Mouse (Mus musculus): Measurements from ENCODE around the gene Lpo. TPM values are rescaled to one million over a fixed set of nuclear protein-coding genes. Genes with fewer than 3 reads are reported as not detected.

Gene Lpo
- polyA plus RNA-seq, 1 experiment, result 0.32 TPM

DNA sequence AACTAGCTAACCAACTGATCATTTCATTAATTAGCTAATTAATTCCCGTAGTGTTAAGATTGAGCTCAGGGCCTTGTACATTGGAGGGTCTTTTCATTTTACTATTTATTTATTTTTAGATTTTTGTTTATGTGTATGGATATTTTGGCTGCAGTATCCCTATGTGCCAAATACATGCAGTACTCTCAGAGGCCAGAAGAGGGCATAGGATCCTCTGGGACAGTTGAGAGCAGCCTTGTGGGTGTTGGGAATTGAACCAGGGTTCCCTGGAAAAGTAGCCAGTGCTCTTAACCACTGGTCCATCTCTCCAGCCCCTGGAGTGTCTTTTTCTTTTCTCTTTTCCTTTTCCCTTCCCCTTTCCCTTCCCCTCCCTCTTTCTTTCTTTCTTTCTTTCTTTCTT lies 22.6 kb downstream of the Lpo start:
- no peak for DNase-seq (ENCODE audit: low read depth)

DNA sequence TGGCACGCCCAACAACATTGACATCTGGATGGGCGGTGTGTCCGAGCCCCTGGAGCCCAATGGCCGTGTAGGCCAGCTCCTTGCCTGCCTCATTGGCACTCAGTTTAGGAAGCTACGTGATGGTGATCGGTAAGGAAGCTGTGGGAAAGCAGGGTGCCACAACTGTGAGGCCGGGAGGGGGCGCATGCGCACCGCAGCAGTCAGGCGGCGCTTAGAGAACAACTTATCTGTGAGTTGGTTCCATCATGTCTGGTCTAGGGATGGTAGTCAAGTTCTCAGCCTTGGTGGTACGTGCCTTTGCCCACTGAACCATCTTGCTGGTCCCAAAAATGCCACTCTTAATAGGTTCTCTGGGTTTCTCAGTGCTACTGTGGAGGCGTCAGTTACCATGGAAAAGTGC lies 25.5 kb downstream of the Lpo start:
- no peak for DNase-seq (ENCODE audit: low read depth)

DNA sequence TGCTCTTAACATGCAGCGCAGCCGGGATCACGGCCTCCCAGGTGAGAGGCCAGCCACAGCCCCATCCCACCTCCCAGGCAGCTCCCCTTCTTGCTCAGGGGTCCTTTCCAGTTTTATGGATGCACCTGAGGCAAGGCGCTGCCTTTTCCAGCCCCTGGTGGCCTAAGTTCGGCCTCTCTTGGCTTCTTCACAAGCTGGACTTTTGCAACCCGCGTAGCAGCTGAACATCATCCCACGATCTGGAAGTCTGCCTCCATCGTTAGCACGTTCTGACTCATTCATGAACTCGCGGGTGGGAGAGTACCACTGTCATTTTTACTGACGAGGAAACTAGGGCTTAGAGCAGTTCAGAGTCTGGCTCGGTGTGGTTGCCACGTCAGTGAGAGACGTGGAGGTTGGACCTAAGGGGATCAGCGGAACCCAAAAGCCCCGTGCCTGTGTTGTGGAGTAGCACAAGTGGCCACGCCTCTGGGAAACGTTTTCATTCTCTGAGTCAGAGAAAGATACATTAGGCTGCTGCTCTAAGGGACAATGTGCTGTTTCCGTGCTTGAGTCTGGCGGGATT lies 26.3 kb downstream of the Lpo start:
- DNase-seq (ENCODE audit: low read depth), result no peak

DNA sequence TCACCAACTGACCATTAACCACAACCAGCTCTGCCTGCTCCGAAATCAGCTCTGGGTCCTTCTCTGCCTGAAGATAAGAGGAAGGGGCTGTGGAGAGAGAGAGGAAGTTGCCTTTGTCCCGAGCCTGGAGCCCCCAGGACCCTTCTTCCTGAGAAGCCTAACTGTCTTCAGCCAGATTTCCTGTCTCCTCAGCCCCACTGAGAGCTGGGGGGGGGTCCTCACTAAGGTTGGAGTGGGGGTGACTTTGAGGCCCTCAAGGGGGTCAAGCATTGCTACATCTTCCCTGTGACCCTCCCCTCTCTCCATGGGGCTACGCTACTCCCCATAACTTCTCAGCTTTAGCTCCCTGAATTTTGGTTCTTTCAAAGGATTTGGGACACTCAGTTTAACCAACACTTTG lies 34.6 kb downstream of the Lpo start, which contains the start of gene Mpo:
Gene Mpo (plus strand): TSS at position 122 of the 400 bp plus-strand sequence.
- no peak for DNase-seq (ENCODE audit: low read depth)

DNA sequence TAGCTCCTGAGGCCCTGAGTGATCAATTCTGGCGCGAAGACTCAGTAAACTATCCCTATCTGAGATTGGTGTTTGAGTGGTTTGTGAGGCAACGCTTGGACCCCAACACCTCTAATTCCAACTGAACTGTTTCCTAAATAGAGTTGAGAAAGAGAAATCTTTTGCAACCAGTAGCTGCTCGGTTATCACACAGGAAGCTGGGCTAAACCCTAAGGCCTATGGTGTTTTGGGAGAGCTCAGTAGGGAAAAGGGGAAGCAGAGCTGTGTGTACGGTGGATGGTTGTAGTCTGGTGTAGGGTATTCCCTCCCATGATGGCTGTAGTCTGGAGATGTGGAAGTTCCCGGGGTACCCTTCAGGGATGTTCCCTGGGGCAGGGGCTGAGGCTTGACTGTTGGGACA lies 38.0 kb downstream of the Lpo start:
- DNase-seq (ENCODE audit: low read depth), result no peak

DNA sequence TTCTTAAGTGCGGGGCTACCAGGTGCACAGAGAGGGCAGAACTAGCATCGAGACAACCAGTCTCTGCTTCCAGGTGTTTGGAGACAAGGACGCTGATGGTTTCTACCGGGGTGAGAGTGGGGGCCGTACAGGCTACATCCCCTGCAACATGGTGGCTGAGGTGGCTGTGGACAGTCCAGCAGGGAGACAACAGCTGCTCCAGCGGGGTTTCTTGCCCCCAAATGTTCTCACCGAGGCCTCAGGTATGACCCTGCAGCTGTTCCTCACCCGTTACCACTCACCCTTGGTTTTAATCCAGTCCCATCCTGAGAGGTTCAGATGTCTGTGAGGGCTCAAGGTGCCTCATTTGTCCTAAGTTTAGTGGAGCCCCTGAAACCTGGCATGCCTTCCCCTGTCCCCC lies 48.0 kb downstream of the Lpo start:
- DNase-seq (ENCODE audit: low read depth), result no peak

DNA sequence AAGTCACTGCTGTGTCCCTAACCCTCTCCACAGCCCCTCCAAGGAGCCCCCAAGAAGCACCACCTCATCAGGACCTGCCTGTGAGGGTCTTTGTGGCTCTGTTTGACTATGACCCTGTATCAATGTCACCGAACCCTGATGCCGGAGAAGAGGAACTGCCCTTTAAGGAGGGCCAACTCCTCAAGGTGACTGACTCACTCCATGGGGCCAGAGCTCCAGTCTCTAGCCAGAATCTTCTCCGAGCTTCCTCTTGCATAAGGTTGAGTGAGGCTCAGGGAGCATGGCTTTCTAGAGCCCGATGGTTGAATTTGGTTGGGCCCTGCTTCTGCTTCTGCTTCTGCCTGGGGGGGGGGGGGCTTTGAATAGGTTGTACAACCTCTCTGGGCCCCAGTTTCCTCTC lies 48.7 kb downstream of the Lpo start:
- no peak for DNase-seq (ENCODE audit: low read depth)

DNA sequence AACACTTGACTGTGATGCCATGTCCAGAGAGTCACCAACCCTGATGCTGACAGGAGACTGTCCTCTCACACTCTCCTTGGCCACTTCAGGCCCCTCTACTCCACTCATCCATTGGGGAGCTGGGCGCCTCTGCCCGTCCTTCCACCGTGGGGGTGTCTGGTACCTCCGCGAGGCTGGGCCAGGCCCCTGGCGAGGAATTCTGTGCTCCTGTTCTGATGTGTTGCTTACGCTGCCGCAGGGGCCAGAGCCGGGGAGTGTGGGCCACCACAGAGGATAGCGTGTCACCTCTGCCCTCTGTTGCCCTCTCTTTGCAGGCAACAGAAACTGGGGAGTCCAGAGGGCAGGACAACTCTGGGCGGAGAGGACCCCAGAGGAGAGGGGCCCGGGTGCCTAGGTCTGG lies 49.2 kb downstream of the Lpo start:
- DNase-seq (ENCODE audit: low read depth), result no peak

DNA sequence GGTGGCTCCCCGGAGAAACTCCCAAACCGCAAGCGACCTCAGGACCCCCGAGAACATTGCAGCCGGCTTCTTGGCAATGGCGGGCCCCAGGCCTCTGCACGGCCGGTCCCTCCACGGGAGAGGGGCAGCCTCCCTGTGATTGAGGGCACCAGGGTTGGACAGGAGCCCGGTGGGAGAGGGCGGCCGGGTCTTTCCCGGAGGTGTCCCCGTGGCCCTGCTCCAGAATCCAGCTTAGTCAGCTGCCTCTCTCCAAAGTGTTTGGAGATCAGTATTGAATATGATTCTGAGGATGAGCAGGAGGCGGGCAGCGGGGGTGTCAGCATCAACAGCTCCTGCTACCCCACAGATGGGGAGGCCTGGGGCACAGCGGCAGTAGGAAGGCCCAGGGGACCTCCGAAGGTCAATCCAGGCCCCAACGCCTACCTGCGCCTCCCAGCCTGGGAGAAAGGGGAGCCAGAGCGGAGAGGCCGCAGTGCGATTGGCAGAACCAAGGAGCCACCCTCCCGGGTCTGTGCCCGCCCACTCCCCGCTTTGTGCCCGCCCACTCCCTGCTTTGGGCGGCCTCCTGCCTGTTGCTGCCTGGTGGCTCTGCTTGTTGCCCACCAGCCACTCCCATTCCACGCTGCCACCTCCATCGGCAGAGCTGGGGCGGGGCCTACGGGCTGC lies 49.9 kb downstream of the Lpo start:
- no peak for DNase-seq (ENCODE audit: low read depth)

DNA sequence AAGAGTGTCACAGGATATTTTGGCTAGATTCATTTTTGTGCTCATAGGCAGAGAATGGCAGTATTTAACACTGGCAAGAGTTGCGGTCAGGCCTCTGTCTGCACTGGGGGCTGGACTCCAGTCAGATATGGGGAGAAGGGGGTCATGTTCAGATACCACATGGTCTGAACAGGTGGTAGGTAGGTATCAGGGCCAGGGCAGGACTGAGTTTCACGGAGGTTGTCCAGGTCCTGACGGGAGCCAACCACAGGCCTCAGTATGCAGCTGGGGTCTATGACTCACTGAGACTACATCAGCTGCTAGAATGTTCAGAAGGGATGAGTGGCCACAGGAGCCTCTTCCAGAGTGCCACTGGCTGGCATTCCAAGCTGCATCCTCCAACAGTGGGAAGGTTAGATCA lies 55.7 kb downstream of the Lpo start:
- DNase-seq (ENCODE audit: low read depth), result no peak

DNA sequence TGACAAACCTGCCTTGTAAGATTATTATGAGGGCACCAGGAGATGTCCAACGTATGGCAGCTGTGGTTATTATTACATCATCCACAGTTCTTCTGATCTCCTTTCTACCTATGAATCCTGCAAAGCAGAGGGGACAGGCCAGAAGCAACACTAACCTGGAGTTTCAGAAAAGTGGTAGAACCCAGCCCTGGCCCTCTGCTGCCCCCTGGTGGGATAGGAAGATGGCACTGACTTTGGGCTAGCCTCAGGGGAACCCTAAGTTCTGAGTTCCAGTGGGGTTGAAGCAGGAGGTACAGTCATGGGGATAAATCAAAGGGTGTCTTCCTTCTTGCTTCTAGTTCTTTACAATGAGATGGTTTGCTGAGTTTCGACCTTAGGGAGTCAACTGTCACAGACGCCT lies 57.1 kb downstream of the Lpo start:
- DNase-seq (ENCODE audit: low read depth), result no peak

DNA sequence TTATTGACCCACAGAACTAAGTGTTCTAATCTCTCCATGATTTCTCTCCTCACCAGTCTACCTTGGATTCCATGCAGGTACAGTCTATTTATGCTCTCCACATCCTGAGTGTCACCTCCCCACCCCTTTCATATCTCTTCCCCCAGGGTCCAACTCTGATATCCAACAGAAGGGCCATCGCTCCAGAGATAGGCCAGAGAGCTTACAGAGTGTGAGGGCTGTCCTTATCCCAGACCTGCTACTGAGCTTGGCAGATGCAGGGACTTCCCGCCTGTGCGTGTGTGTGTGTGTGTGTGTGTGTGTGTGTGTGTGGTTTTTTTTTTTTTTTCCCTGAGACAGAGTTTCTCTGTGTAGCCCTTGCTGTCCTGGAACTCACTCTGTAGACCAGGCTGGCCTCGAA lies 59.3 kb downstream of the Lpo start:
- DNase-seq (ENCODE audit: low read depth), result no peak

DNA sequence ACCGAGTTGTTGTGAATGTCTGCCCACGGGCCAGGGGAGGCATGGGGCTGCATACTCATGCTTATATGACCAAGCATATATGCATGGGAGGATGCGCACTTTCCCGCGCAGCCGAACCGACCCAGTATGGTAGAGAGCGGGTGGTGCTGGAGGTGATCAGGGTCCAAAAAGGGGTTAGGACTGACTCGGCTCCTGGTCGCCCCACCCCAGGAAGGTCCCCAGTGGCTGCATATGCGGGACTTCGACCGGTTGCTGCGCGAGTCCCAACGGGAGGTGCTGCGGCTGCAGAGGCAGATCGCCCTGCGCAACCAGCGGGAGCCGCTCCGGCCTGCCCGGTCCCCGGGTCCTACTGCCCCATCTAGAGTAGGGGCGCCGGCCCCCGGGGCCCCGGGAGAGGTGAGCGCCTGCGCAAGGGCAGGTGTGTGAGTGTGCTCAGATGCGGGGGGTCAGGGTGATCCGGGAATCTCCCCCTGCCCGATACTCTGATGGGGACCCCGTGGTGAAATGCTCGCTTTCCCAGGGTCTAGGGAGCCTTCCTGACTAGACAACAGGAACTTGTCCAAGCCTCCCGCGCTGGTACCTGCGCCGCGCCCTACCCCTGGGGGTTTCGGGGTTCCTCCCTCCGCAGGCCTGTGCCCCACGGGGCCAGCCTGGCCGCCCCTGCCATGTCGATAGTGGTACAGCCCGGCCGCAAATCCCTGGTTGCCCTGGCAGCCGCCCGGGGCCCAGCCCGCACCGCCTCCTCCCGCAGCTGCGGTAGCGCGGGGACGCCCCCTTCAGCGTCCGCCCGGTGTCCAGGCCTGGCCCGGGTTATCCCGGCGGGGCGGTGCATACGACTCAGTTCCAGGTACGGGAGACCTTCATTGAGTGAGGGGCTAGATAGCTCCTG lies 63.9 kb downstream of the Lpo start:
- no peak for DNase-seq (ENCODE audit: low read depth)

DNA sequence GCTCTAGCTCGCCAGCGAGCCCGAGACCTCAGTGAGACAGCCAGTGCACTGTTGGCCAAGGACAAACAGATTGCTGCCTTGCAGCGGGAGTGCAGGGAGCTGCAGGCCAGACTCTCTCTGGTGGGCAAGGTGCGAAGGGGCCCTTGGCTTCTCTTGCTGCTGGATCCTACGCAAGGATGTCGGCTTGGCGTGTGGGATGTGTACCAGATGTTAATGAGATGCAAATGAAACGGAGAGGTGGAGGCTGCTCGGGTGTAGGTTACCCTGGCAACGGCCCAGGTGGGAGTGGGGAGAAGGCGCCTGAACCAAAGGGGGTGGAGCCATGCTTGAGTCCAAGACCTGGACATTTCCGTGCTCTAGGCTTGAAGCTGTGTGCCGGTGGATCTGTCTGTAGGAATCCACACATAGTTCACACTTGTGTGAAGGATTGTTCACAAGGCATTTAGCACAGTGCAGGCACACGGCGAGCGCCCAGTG lies 64.5 kb downstream of the Lpo start:
- DNase-seq (ENCODE audit: low read depth), result no peak

DNA sequence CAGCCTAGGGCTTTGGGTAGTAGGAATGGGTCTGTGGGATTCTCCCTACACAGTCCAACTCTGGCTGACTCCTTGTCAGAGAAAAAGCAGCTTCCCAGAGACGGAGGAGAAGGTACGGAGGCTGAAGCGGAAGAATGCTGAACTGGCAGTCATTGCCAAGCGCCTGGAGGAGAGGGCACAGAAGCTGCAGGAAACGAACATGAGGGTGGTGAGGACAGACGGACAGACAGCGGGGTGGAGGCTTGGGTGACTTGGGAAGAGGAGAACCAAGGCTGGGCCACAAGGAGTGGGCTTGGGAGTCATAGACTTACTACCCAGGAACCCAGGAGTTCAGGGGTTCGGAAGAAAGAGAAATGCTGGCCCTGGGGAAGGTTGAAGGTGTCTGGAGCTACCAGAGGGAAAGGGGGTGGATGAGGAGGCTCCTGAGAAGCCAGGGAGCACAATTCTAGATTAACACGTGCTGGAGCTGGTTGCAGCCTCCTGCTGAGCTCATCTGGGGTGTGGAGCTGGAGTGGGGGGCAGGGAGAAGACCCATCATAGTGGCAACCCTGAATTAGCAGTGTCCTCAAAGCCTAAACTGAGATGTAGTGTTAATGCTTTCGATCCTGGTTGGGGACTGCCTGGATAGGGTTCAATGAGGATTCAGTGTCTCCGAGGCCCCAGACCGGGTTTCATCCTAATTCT lies 65.2 kb downstream of the Lpo start:
- no peak for DNase-seq (ENCODE audit: low read depth)

DNA sequence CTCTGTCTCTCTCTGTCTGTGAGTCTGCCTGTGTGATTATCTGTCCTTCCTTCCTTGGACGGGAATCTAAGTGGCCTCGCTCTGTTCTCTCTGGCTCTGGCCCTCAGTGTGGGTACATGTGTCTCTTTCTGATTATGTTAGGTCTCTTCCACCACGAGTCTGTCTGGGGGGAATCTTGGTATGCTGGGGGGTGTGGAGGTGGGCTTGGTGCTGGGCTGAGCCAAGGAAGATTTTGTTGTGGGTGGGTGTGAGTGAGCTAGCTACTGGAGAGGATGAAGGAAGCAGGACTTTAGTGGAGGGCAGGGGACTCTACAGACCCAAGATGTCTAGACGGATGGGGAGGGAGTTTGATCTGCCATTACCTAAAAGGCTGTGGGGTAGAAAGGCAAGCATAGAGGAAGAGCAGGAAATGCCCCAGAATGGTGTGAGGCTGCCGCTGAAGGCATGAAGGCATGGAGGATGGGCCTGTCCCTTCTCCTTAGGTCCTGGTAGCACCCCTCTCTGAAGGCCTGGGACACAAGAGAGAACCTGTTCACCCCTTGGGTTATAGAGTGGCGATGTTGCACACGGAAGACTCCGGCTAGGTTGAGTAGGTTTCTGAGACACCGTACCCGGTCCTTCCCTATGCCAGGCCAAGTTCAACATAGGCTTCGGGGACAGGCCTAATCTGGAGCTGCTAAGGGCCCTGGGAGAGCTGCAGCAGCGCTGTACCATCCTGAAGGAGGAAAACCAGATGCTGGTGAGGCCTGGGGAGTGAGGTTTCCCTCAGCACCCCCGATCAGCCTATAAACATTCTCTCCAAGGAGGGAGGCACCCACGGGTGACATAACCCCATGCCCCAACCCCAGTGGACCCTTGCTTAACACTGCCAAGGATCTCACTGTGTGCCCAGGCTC lies 66.0 kb downstream of the Lpo start:
- no peak for DNase-seq (ENCODE audit: low read depth)

DNA sequence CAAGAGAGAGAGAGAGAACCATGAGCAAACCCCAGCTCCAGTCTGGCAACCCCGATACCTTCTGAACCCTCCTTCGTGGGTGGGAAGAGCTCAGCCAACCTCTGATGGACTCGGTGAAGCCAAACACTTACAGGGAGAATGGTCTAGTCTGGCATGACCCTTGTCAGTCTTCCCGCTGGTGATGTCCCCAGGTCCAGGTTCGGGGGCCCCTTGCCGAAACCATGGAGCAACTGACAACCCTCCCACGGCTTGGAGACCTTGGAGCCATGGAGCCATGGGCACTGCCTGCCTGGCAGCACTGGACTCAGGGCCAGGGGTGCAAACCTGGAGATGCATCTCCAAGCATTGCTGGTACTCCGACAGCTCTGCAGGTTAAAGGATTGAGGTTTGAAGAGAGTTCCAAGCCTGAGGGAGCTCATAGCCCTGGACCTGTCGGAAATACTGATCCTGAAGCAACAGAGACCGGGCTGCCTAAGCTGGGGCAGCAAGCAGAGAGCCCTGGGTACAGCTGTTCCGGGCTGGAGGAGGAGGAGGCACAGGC lies 66.8 kb downstream of the Lpo start:
- DNase-seq (ENCODE audit: low read depth), result no peak

DNA sequence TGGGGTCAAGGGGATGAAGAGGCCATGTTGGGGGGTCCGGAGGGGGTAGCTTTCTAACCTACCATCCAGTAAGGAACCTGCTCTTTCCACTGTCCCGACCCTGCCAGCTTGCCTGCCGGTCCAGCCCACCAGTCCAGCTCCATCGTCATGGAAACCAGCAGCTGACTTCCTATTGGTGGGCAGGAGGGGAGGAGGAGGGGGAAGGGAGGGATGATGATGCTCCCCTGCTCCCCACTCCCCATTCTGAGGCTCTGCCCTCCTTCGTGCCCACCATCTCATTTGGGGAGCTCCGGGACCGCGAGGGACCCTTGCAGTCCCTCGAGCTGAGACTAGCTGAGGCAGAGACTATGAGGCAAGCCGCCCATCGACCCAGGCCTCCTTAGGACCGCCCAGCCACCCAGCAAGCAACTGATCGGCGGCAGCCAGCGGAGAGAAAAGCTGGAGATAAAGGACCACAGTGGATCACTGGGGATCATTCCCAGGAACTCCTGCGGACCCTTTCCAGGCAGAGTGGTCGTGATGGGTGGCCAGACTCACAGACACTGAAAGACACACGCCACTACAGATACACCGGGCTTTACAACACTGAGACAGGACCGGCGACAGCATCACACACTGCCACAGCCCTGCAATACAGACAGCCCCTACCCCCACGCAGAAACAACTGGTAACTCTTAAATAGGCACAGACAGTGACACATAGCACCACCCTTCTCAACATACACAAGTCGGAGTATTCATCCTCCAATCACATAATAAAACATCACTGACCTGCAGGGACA lies 67.6 kb downstream of the Lpo start, which contains the start of gene Tspoap1:
Gene Tspoap1 (plus strand): TSS at position 241 of the 781 bp plus-strand sequence.
- DNase-seq (ENCODE audit: low read depth), result no peak

DNA sequence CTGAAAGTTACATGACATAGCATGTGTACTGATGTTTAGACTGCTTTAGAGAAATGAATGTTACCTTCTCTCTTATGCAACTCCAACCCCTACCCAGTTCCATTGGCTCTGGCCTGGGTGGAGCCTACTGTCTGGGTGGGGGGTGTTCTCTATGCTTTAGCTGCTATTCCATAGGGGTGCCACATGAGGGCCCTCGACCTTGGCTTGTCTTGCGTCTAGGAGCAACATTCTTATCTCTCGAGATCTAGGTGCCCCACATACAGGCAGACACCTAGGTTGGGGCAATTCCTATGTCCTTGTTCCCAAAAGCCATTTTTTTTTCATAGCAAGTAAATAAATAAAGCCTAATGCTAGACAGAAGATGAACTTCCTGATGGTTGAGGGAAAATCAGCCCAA lies 68.5 kb downstream of the Lpo start:
- DNase-seq (ENCODE audit: low read depth), result no peak

Data from gonadal fat pad, adult 2 months (tissue).